ENCODE assay signal across 8 mouse cellular contexts in genomic region chr2:154651363-154651762, GRCm38 (mm10). TPM values are rescaled to one million over a fixed set of nuclear protein-coding genes. Genes with fewer than 3 reads are reported as not detected.
DNase-seq lines count a peak whose midpoint lies in the region; ATAC-seq lines count a peak whose summit lies in the region.

Chmp4b (plus strand) TSS chr2:154651705.

- peaks cover 8% of the 10 kb centered on the region for H3K36me3 ChIP-seq in erythroblast, embryonic 14.5 days (ENCODE audit: control insufficient read depth)

- peaks cover 3% of the 10 kb centered on the region for H3K27me3 ChIP-seq in erythroblast, embryonic 14.5 days (ENCODE audit: control insufficient read depth)

- H3K4me3 ChIP-seq in erythroblast, embryonic 14.5 days (replicated peaks): no peak within 1 kb of the TSS

- no peak for ATAC-seq in frontal cortex, adult (ENCODE audit: low TSS enrichment)

- H3K9me3 ChIP-seq in erythroblast, embryonic 14.5 days (ENCODE audit: control insufficient read depth, low read length): peaks cover 5% of the 10 kb centered on the region

- intact Hi-C loops in heart, postnatal 10 days (cut with DNase I): no loop called here

- DNase-seq in layer of hippocampus, adult 8-10 months (ENCODE audit: low spot score in 2 of 2): no peak
- no peak for DNase-seq in layer of hippocampus, adult 9-10 months (ENCODE audit: low spot score)
- DNase-seq in heart, postnatal 10 days: no peak
- peak; percentile 70 to 79 for DNase-seq in kidney, postnatal 4 days
- peak; percentile 65 for DNase-seq in lung, postnatal 25 days (ENCODE audit: low spot score)
- DNase-seq in urinary bladder, postnatal 36 days (ENCODE audit: low spot score in 2 of 2): peak; percentile 66 to 75

- H3K4me1 ChIP-seq in erythroblast, embryonic 14.5 days (ENCODE audit: control insufficient read depth): peaks cover 31% of the 10 kb centered on the region

RNA-seq across cellular contexts. Expression of gene Chmp4b, which starts in this region (rescaled TPM):
- total RNA-seq in layer of hippocampus, adult 8-10 months (2022): 100 to 1,000 TPM; 206 to 234 (median 209) TPM
- polyA plus RNA-seq in erythroblast, embryonic 14.5 days (2012): 23.8 and 27.6 TPM in 2 replicates
- 100 to 1,000 TPM; 125 to 126 TPM for total RNA-seq in heart, postnatal 10 days (2021)

Comparison
In these comparisons a context has a peak if more than half of its experiments do, and no peak if none do; other contexts are left out.
1. DNase-seq: peak in kidney, postnatal 4 days (2 of 2), lung, postnatal 25 days (single experiment) and urinary bladder, postnatal 36 days (2 of 2); none in layer of hippocampus, adult 8-10 months (0 of 2), layer of hippocampus, adult 9-10 months (single experiment) and heart, postnatal 10 days (0 of 2).